Mouse (Mus musculus): ENCODE results near the gene Nemp1. TPM values are rescaled to one million over a fixed set of nuclear protein-coding genes. Genes with fewer than 3 reads are reported as not detected.

The Nemp1 gene
- polyA plus RNA-seq, 1 experiment = 4.5 TPM

DNA sequence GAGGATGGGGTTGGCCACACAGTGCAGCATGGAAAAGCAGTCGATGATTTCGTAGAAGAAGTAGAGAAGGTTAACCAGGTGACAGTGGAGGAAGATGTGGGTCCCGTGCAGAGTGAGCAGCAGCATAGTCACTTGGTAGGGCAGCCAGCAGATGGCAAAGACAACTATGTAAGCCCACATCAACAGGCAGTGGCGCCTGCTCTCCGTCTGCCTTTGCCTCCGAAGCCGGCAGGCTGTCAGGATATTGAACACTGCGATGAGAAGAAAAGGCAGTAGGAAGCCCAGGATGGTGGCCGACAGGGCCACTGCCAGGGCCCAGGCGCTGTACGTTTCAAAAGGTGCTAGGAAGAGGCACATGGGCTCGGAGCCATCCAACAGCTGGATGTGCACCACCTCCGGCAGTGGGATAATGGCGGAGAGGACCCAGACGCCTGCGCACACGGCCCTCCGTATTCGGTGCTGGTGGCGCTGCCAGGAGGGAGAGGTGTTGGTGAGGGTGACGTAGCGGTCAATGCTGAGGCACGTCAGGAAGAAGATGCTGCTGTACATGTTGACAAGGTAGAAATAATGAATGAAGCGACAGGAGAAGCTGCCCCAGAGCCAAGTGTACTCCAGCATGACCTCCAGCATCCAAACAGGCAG lies 83.6 kb downstream of the Nemp1 start:
- no peak for DNase-seq (ENCODE audit: extremely low spot score in 1 of 2, low spot score in 1 of 2)

Other genes starting within 250 kb of the Nemp1 start
- 8.8 and 9.8 TPM in 2 replicates for gene Stac3, start 165.2 kb upstream of the Nemp1 start, polyA plus RNA-seq (2012; rRNA removed)
- gene Ndufa4l2, start 151.9 kb upstream of the Nemp1 start, polyA plus RNA-seq (2012; rRNA removed) = 10.3 and 10.8 TPM in 2 replicates
- gene Shmt2, start 144.5 kb upstream of the Nemp1 start, polyA plus RNA-seq (2012; rRNA removed) = 45.3 and 46.6 TPM in 2 replicates
- 9.3 and 12.1 TPM in 2 replicates for gene Nxph4, start 132.3 kb upstream of the Nemp1 start, polyA plus RNA-seq (2012; rRNA removed)
- 279 and 283 TPM in 2 replicates for gene Lrp1, start 45.8 kb upstream of the Nemp1 start, polyA plus RNA-seq (2012; rRNA removed)
- gene Stat6, start 23.9 kb upstream of the Nemp1 start, polyA plus RNA-seq (2012; rRNA removed) = 11.0 and 11.9 TPM in 2 replicates
- 38.2 and 46.1 TPM in 2 replicates for gene Nab2, start 1.7 kb downstream of the Nemp1 start, polyA plus RNA-seq (2012; rRNA removed)
- 1.4 and 1.5 TPM in 2 replicates for gene Myo1a, start 38.3 kb downstream of the Nemp1 start, polyA plus RNA-seq (2012; rRNA removed)
- gene Tac2, start 57.6 kb downstream of the Nemp1 start, polyA plus RNA-seq (2012; rRNA removed) = 34.9 and 38.9 TPM in 2 replicates
- gene Zbtb39, start 72.6 kb downstream of the Nemp1 start, polyA plus RNA-seq (2012; rRNA removed) = 6.0 and 6.1 TPM in 2 replicates
- gene Gpr182, start 84.8 kb downstream of the Nemp1 start, polyA plus RNA-seq (2012; rRNA removed) = 1.1 and 1.9 TPM in 2 replicates
- gene Rdh1, start 92.8 kb downstream of the Nemp1 start, polyA plus RNA-seq (2012; rRNA removed) = 0.11 and 0.18 TPM in 2 replicates
- 0.17 and 0.40 TPM in 2 replicates for gene Rdh16f1, start 92.9 kb downstream of the Nemp1 start, polyA plus RNA-seq (2012; rRNA removed)
- 0.90 TPM in 2 replicates for gene Rdh9, start 109.5 kb downstream of the Nemp1 start, polyA plus RNA-seq (2012; rRNA removed)
- 0.26 and 0.32 TPM in 2 replicates for gene Rdh16, start 134.3 kb downstream of the Nemp1 start, polyA plus RNA-seq (2012; rRNA removed)
- not detected in 2 replicates for gene Rdh19, start 183.0 kb downstream of the Nemp1 start, polyA plus RNA-seq (2012; rRNA removed)
- 0.15 TPM in 1 of 2 replicates, not detected in the other for gene Rdh16f2, start 199.6 kb downstream of the Nemp1 start, polyA plus RNA-seq (2012; rRNA removed)
- gene Rdh7, start 221.9 kb downstream of the Nemp1 start, polyA plus RNA-seq (2012; rRNA removed) = not detected in 2 replicates
- gene Sdr9c7, start 231.6 kb downstream of the Nemp1 start, polyA plus RNA-seq (2012; rRNA removed) = 0.11 and 0.16 TPM in 2 replicates

Data from frontal cortex, adult 2 months (tissue).